34 mouse cellular contexts compared by ENCODE assay signal in the genomic region with DNA sequence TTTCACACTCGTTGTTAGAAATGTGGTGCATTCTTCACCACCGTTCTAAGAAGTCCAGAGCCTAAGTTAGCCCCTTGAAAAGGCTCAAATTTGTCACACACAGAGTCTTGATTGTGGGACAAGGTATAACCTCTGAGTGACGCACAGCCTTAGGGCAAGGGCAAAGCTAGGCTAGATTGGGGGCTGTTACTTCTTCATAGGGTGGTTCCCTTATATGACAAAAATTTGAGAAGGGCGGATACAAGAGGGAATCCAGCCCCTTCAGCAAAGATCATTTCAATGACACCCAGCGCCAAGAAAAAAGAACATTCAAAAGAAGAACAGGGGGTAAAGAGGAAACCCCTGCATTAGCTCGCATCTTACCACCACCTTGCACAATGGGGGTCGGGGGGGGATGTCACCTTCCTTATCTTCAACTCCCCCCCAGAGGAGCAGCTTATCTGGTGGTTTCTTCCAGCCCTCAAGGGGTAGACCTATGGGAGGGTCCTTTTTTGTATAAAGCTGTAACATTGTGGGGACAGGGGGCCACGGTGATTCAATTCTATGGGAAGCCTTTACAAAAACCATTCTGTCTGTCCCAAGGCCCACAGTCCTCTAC. TPM values are rescaled to one million over a fixed set of nuclear protein-coding genes. Genes with fewer than 3 reads are reported as not detected.
DNase-seq lines count a peak whose midpoint lies in the region; ATAC-seq and TF ChIP-seq lines count a peak whose summit lies in the region.
"Had no signal": no experiment of that assay in that cellular context is flagged by ENCODE, and none has a peak within 500 bp of the region (broad histone marks: within the 10 kb centered on the region; RNA-seq: fewer than 3 reads in every experiment).

No protein-coding gene starts in this region.

- no peak for DNase-seq in spleen, adult 2 months (ENCODE audit: low read depth in 1 of 2, low spot score in 2 of 2)
- no peak for DNase-seq in spleen, postnatal 36 days (ENCODE audit: low spot score in 2 of 2)
- DNase-seq in thymus, postnatal 0 days (ENCODE audit: low spot score): peak; percentile 84
- no peak for DNase-seq in urinary bladder, postnatal 25 days (ENCODE audit: low spot score)
- DNase-seq in lung, adult 2 months: no peak
- no peak for DNase-seq in cerebellum, adult 11 months
- no peak for DNase-seq in kidney, adult 2 months
- DNase-seq: adrenal gland, adult 8-10 months; cerebellum, adult 18-20 months; cerebellum, postnatal 25 days; embryo, embryonic 11 days; gastrocnemius, postnatal 14 days; heart, adult 18-20 months; heart, postnatal 36 days; kidney, adult 9 months; kidney, postnatal 25 days; liver, postnatal 0 days; lung, postnatal 10 days; retina, postnatal 1 day; right cerebral cortex, postnatal 4 days had no signal

- H3K27ac ChIP-seq in spleen, adult 2 months (ENCODE audit: insufficient read depth, low read length): peak overlapping the region; percentile 76
- no peak overlapping the region for H3K27ac ChIP-seq in kidney, adult 2 months (ENCODE audit: insufficient read depth, low read depth, low read length)
- H3K27ac ChIP-seq: forebrain, embryonic 13.5 days; hindbrain, embryonic 13.5 days; intestine, embryonic 15.5 days; layer of hippocampus, adult 2 months; neural tube, embryonic 12.5 days had no signal

- no peak overlapping the region for H3K4me3 ChIP-seq in spleen, adult 2 months (ENCODE audit: extremely low read depth, insufficient read depth, insufficient read length)
- H3K4me3 ChIP-seq in lung, adult 2 months (replicated peaks; ENCODE audit: extremely low read depth, low read depth, low read length): no peak overlapping the region
- H3K4me3 ChIP-seq in kidney, adult 2 months (ENCODE audit: insufficient read depth, low read depth, low read length): no peak overlapping the region
- H3K4me3 ChIP-seq: forebrain, embryonic 13.5 days; hindbrain, embryonic 13.5 days; intestine, embryonic 15.5 days; layer of hippocampus, adult 2 months; neural tube, embryonic 12.5 days had no signal

- 68% methylated on average over 8 of the region's 8 CpGs for WGBS in spleen, adult 2 months
- WGBS in lung, adult 2 months: 72% methylated on average over 8 of the region's 8 CpGs
- 77% methylated on average over 8 of the region's 8 CpGs for WGBS in kidney, adult 2 months

- peak; percentile 64 for ATAC-seq in megakaryocyte, adult 5-6 weeks (ENCODE audit: poor library complexity, severe bottlenecking)
- ATAC-seq: forebrain, embryonic 13.5 days; intestine, embryonic 15.5 days; liver, postnatal 0 days; Patski had no signal

- TF ChIP-seq POLR2A in spleen, adult 2 months (IDR thresholded peaks at IDR 0.05; ENCODE audit: low read depth, low read length): no peak
- no peak for TF ChIP-seq POLR2A in lung, adult 2 months (IDR thresholded peaks at IDR 0.05; ENCODE audit: borderline replicate concordance, extremely low read depth, low read depth, low read length)
- TF ChIP-seq POLR2A in kidney, adult 2 months (IDR thresholded peaks at IDR 0.05; ENCODE audit: low read depth, low read length): no peak

- no peaks in the 10 kb centered on the region for H3K36me3 ChIP-seq in spleen, adult 2 months (ENCODE audit: control insufficient read depth, insufficient read depth, low read length)
- H3K36me3 ChIP-seq in kidney, adult 2 months (ENCODE audit: control insufficient read depth, insufficient read depth, low read length): no peaks in the 10 kb centered on the region
- H3K36me3 ChIP-seq: G1E; hindbrain, embryonic 13.5 days; intestine, embryonic 15.5 days; neural tube, embryonic 12.5 days had no signal

- TF ChIP-seq CTCF in spleen, adult 2 months (IDR thresholded peaks at IDR 0.05; ENCODE audit: extremely low read depth, insufficient read depth, insufficient read length, insufficient replicate concordance): no peak
- TF ChIP-seq CTCF in lung, adult 2 months (IDR thresholded peaks at IDR 0.05; ENCODE audit: insufficient read depth, low read length): no peak
- TF ChIP-seq CTCF in kidney, adult 2 months (conservative IDR thresholded peaks at IDR 0.05; ENCODE audit: insufficient read depth, insufficient read length, low read depth, low read length): no peak

- no peaks in the 10 kb centered on the region for H3K27me3 ChIP-seq in spleen, adult 2 months (ENCODE audit: control insufficient read depth, insufficient read depth, low read length)
- H3K27me3 ChIP-seq in kidney, adult 2 months (replicated peaks; ENCODE audit: control insufficient read depth, insufficient read depth, low read length): no peaks in the 10 kb centered on the region
- H3K27me3 ChIP-seq: CH12.LX; forebrain, embryonic 13.5 days; hindbrain, embryonic 13.5 days; intestine, embryonic 15.5 days; neural tube, embryonic 12.5 days had no signal

- H3K4me1 ChIP-seq in spleen, adult 2 months (ENCODE audit: control insufficient read depth, insufficient read depth, insufficient read length): no peaks in the 10 kb centered on the region
- no peaks in the 10 kb centered on the region for H3K4me1 ChIP-seq in lung, adult 2 months (ENCODE audit: control insufficient read depth, insufficient read depth, low read length)
- H3K4me1 ChIP-seq in kidney, adult 2 months (ENCODE audit: control insufficient read depth, insufficient read depth, low read length): no peaks in the 10 kb centered on the region
- H3K4me1 ChIP-seq: forebrain, embryonic 13.5 days; hindbrain, embryonic 13.5 days; intestine, embryonic 15.5 days; neural tube, embryonic 12.5 days had no signal

RNA-seq across cellular contexts. Expression of a gene that starts 11.2 kb away (rescaled TPM):
- 9,234 and 9,806 TPM in 2 replicates for polyA plus RNA-seq in spleen, adult 2 months (2012; rRNA removed)
- 0.41 TPM in 1 of 2 replicates, not detected in the other for total RNA-seq in megakaryocyte, adult 5-6 weeks (2015)
- not detected in 2 replicates for total RNA-seq in megakaryocyte, adult 5-6 weeks (2017)
- polyA plus RNA-seq in thymus, postnatal 0 days (2015; fragmentation: Nextera tagmentation; extraction: Ambion mirVana): 3.6 and 4.7 TPM in 2 replicates
- polyA plus RNA-seq in lung, adult 2 months (2012; rRNA removed): 0.46 and 17.9 TPM in 2 replicates
- polyA plus RNA-seq in kidney, adult 2 months (2012; rRNA removed): not detected in 2 replicates
- total RNA-seq: adrenal gland, adult 8-10 months; CH12.LX; G1E; gastrocnemius, postnatal 14 days; heart, adult 18-20 months; heart, postnatal 36 days; layer of hippocampus, adult 2 months; layer of hippocampus, postnatal 25 days had no signal
- polyA plus RNA-seq: embryonic facial prominence, embryonic 14.5 days; forebrain, embryonic 13.5 days; G1E; heart, embryonic 14.5 days; hindbrain, embryonic 13.5 days; limb, embryonic 11.5 days; midbrain, embryonic 11.5 days; neural tube, embryonic 12.5 days; Patski had no signal

Comparison
In these comparisons a context has a peak if more than half of its experiments do, and no peak if none do; other contexts are left out.
1. RNA of a gene that starts 11.2 kb away (polyA plus RNA-seq): 9,234 to 9,806 TPM in spleen, adult 2 months; 3.6 to 4.7 TPM in thymus, postnatal 0 days, 0.46 to 17.9 TPM in lung, adult 2 months and not detected in kidney, adult 2 months; every median in the first group is over 100 times any median in the second.